In the genomic region with DNA sequence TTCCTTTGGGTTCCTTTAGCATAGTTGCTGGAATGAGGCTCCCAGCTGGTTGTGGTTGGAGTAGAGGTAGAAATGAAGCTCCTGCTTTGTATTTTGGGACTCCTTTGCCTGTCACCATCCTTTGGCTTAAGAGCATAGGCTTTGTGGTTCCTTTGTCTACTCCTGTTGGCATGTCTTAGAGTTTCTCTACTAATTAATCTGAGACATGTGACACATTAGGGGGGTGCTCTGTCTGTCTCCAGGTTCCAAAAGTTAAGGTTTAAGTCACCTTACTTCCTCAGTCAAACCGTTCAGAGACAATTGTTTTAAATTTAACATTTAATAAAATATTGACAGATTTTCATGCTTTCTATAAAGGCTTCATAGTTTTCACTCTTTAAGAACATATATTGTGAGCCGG, we compare ENCODE assay signal across 21 mouse cellular contexts. TPM values are rescaled to one million over a fixed set of nuclear protein-coding genes. Genes with fewer than 3 reads are reported as not detected.
DNase-seq lines count a peak whose midpoint lies in the region; ATAC-seq and TF ChIP-seq lines count a peak whose summit lies in the region.
"Had no signal": no experiment of that assay in that cellular context is flagged by ENCODE, and none has a peak within 500 bp of the region (broad histone marks: within the 10 kb centered on the region; RNA-seq: fewer than 3 reads in every experiment).

No protein-coding gene starts in this region.

- H3K4me1 ChIP-seq in heart, adult 2 months (ENCODE audit: control insufficient read depth, insufficient read depth, low read length): peaks cover 4% of the 10 kb centered on the region; the same call in 1 of the 2 replicates
- H3K4me1 ChIP-seq in hindbrain, embryonic 13.5 days (replicated peaks): peaks cover 13% of the 10 kb centered on the region
- H3K4me1 ChIP-seq in hindbrain, postnatal 0 days (ENCODE audit: insufficient read depth, low read length): peaks cover 7% of the 10 kb centered on the region
- peaks cover 40 to 46% of the 10 kb centered on the region in 2 experiments for H3K4me1 ChIP-seq in liver, embryonic 14.5 days (replicated peaks; ENCODE audit: control insufficient read depth in 2 of 2, insufficient read depth in 2 of 2, low read length in 1 of 2)

- peak overlapping the region; percentile 80 for H3K4me3 ChIP-seq in heart, adult 2 months
- H3K4me3 ChIP-seq in hindbrain, embryonic 13.5 days: no peak overlapping the region
- H3K4me3 ChIP-seq in hindbrain, postnatal 0 days (ENCODE audit: low read length): no peak overlapping the region
- H3K4me3 ChIP-seq in liver, embryonic 14.5 days (ENCODE audit: insufficient read depth in 1 of 2, low read depth in 2 of 2, low read length in 2 of 2): peak overlapping the region in 1 of 2 experiments; percentile 82; a peak in 2 of 4 replicates
- H3K4me3 ChIP-seq: forebrain, embryonic 12.5 days; limb, embryonic 12.5 days; midbrain, embryonic 10.5 days had no signal

- no peak overlapping the region for H3K9ac ChIP-seq in heart, adult 2 months (ENCODE audit: low read depth, low read length)
- H3K9ac ChIP-seq in hindbrain, embryonic 13.5 days: no peak overlapping the region
- H3K9ac ChIP-seq in hindbrain, postnatal 0 days (replicated peaks; ENCODE audit: low read length): no peak overlapping the region
- peak overlapping the region; percentile 92 for H3K9ac ChIP-seq in liver, embryonic 14.5 days (replicated peaks)
- H3K9ac ChIP-seq: forebrain, embryonic 12.5 days; hindbrain, embryonic 14.5 days; limb, embryonic 12.5 days; lung, embryonic 15.5 days had no signal

- 67% methylated on average over 2 of the region's 2 CpGs for WGBS in heart, adult 2 months
- 93% methylated on average over 2 of the region's 2 CpGs for WGBS in hindbrain, embryonic 13.5 days
- WGBS in hindbrain, postnatal 0 days: 91% methylated on average over 2 of the region's 2 CpGs
- 76% methylated on average over 2 of the region's 2 CpGs for WGBS in liver, embryonic 14.5 days (ENCODE audit: insufficient replicate concordance)

- TF ChIP-seq EP300 in heart, adult 2 months (IDR thresholded peaks at IDR 0.05; ENCODE audit: insufficient read depth, low read depth, low read length): no peak
- TF ChIP-seq EP300 in liver, embryonic 14.5 days (IDR thresholded peaks at IDR 0.05; ENCODE audit: low read depth): no peak

- H3K79me2 ChIP-seq in heart, adult 2 months (replicated peaks; ENCODE audit: control insufficient read depth, insufficient read depth, low read length): peaks cover 3% of the 10 kb centered on the region

- TF ChIP-seq CTCF in heart, adult 2 months (IDR thresholded peaks at IDR 0.05): no peak
- TF ChIP-seq CTCF in hindbrain, postnatal 0 days (IDR thresholded peaks at IDR 0.05; ENCODE audit: low read depth): no peak
- TF ChIP-seq CTCF in liver, embryonic 14.5 days (IDR thresholded peaks at IDR 0.05; ENCODE audit: low read depth): no peak

- peak overlapping the region; percentile 70; the same call in 1 of the 2 replicates for H3K4me2 ChIP-seq in hindbrain, embryonic 13.5 days
- no peak overlapping the region for H3K4me2 ChIP-seq in hindbrain, postnatal 0 days (ENCODE audit: low read depth, low read length)
- H3K4me2 ChIP-seq in liver, embryonic 14.5 days (ENCODE audit: low read depth): peak overlapping the region; percentile 98
- H3K4me2 ChIP-seq: forebrain, embryonic 12.5 days; limb, embryonic 12.5 days had no signal

- H3K27ac ChIP-seq in heart, adult 2 months: peak overlapping the region; percentile 99
- H3K27ac ChIP-seq in hindbrain, embryonic 13.5 days: no peak overlapping the region
- H3K27ac ChIP-seq in hindbrain, postnatal 0 days: no peak overlapping the region
- H3K27ac ChIP-seq in liver, embryonic 14.5 days: peak overlapping the region; percentile 93
- H3K27ac ChIP-seq: forebrain, embryonic 12.5 days; hindbrain, embryonic 14.5 days; limb, embryonic 12.5 days; lung, embryonic 15.5 days; macrophage; midbrain, embryonic 10.5 days had no signal

- DNase-seq in heart, adult 2 months: no peak
- no peak for DNase-seq in heart, postnatal 4 days
- no peak for DNase-seq in hindbrain, postnatal 0 days (ENCODE audit: low spot score)
- DNase-seq in c-Kit-negative CD71-positive TER-119-positive erythroid progenitor cells, embryonic 14.5 days (ENCODE audit: low read depth, low spot score): peak; percentile 15
- DNase-seq in liver, embryonic 14.5 days (ENCODE audit: low read depth in 3 of 3, low spot score in 3 of 3): no peak
- DNase-seq in lung, adult 18-20 months: no peak
- no peak for DNase-seq in left cerebral cortex, postnatal 25 days (ENCODE audit: low spot score in 2 of 2)
- DNase-seq: adrenal gland, postnatal 14 days; cerebellum, adult 11-12 months; cerebellum, postnatal 25 days; heart, adult 11 months; right cerebral cortex, postnatal 4 days had no signal

- no peaks in the 10 kb centered on the region for H3K9me3 ChIP-seq in hindbrain, embryonic 13.5 days
- no peaks in the 10 kb centered on the region for H3K9me3 ChIP-seq in hindbrain, postnatal 0 days (ENCODE audit: low read length)
- H3K9me3 ChIP-seq in liver, embryonic 14.5 days (ENCODE audit: control insufficient read depth, low read length): no peaks in the 10 kb centered on the region
- H3K9me3 ChIP-seq: forebrain, embryonic 12.5 days; G1E; limb, embryonic 12.5 days; lung, embryonic 15.5 days; midbrain, embryonic 10.5 days had no signal

- H3K27me3 ChIP-seq in heart, adult 2 months (ENCODE audit: control insufficient read depth, insufficient read depth, low read length): no peaks in the 10 kb centered on the region
- H3K27me3 ChIP-seq in hindbrain, embryonic 13.5 days: no peaks in the 10 kb centered on the region
- H3K27me3 ChIP-seq in hindbrain, postnatal 0 days (ENCODE audit: insufficient read depth, low read length): no peaks in the 10 kb centered on the region
- H3K27me3 ChIP-seq in liver, embryonic 14.5 days (ENCODE audit: control insufficient read depth, insufficient read depth, low read length): no peaks in the 10 kb centered on the region
- H3K27me3 ChIP-seq: forebrain, embryonic 12.5 days; limb, embryonic 12.5 days; lung, embryonic 15.5 days had no signal

- H3K36me3 ChIP-seq in heart, adult 2 months (ENCODE audit: control insufficient read depth, insufficient read depth, low read length): peaks cover 17% of the 10 kb centered on the region
- H3K36me3 ChIP-seq in hindbrain, embryonic 13.5 days: peaks cover 18% of the 10 kb centered on the region
- peaks cover 17% of the 10 kb centered on the region for H3K36me3 ChIP-seq in hindbrain, postnatal 0 days (ENCODE audit: insufficient read depth, low read length)
- H3K36me3 ChIP-seq in liver, embryonic 14.5 days (replicated peaks; ENCODE audit: control insufficient read depth, insufficient read depth, low read depth): peaks cover 21% of the 10 kb centered on the region

- no peak for TF ChIP-seq POLR2A in heart, adult 2 months (IDR thresholded peaks at IDR 0.05; ENCODE audit: insufficient read depth, low read depth, low read length)

- no peak for ATAC-seq in hindbrain, embryonic 13.5 days (ENCODE audit: low FRiP score)
- no peak for ATAC-seq in hindbrain, postnatal 0 days
- ATAC-seq in liver, embryonic 14.5 days (ENCODE audit: insufficient read depth): no peak
- ATAC-seq: activated CD4-positive, CD25-positive, alpha-beta regulatory T cell, adult 4 months had no signal

- intact Hi-C loops in heart, adult 2 months (cut with DNase I): no loop called here
- intact Hi-C loops in left cerebral cortex, postnatal 25 days (cut with DNase I): no loop called here

RNA-seq across cellular contexts. Expression of gene Ogdh, which starts 2.2 kb away (rescaled TPM):
- total RNA-seq in heart, adult 2 months (2021): 1,000 to 10,000 TPM; 1,611 to 1,957 TPM
- 1,204 and 1,461 TPM in 2 replicates for polyA plus RNA-seq in heart, adult 2 months (2012; rRNA removed)
- 100 to 1,000 TPM; 874 to 885 TPM for total RNA-seq in heart, postnatal 4 days (2021)
- polyA plus RNA-seq in hindbrain, embryonic 13.5 days (2015; fragmentation: Nextera tagmentation; extraction: Ambion mirVana): 97.9 and 105 TPM in 2 replicates
- 139 TPM in 2 replicates for total RNA-seq in hindbrain, postnatal 0 days (2014; rRNA removed)
- 139 and 151 TPM in 2 replicates for polyA plus RNA-seq in hindbrain, postnatal 0 days (2015; fragmentation: Nextera tagmentation; extraction: Ambion mirVana)
- polyA plus RNA-seq in liver, embryonic 14.5 days (2012; rRNA removed): 38.6 and 41.8 TPM in 2 replicates
- 60.6 and 72.8 TPM in 2 replicates for polyA plus RNA-seq in liver, embryonic 14.5 days (2014; fragmentation: Nextera tagmentation; extraction: Ambion mirVana)
- total RNA-seq in left cerebral cortex, postnatal 25 days (2021): 100 to 1,000 TPM; 240 to 254 TPM

RNA-seq across cellular contexts. Expression of gene Tmed4, which starts 18.9 kb away (rescaled TPM):
- 10 to 100 TPM; 85.5 to 96.6 TPM for total RNA-seq in heart, adult 2 months (2021)
- polyA plus RNA-seq in heart, adult 2 months (2012; rRNA removed): 138 and 175 TPM in 2 replicates
- 10 to 100 TPM; 62.9 to 68.5 TPM for total RNA-seq in heart, postnatal 4 days (2021)
- polyA plus RNA-seq in hindbrain, embryonic 13.5 days (2015; fragmentation: Nextera tagmentation; extraction: Ambion mirVana): 142 and 145 TPM in 2 replicates
- total RNA-seq in hindbrain, postnatal 0 days (2014; rRNA removed): 82.0 and 95.4 TPM in 2 replicates
- polyA plus RNA-seq in hindbrain, postnatal 0 days (2015; fragmentation: Nextera tagmentation; extraction: Ambion mirVana): 103 and 114 TPM in 2 replicates
- 23.9 and 28.3 TPM in 2 replicates for polyA plus RNA-seq in liver, embryonic 14.5 days (2012; rRNA removed)
- 37.4 and 37.5 TPM in 2 replicates for polyA plus RNA-seq in liver, embryonic 14.5 days (2014; fragmentation: Nextera tagmentation; extraction: Ambion mirVana)
- total RNA-seq in left cerebral cortex, postnatal 25 days (2021): 10 to 100 TPM; 88.9 to 94.6 TPM

RNA-seq across cellular contexts. Expression of gene Ddx56, which starts 26.0 kb away (rescaled TPM):
- 10 to 100 TPM; 19.7 to 22.0 TPM for total RNA-seq in heart, adult 2 months (2021)
- polyA plus RNA-seq in heart, adult 2 months (2012; rRNA removed): 21.1 and 25.2 TPM in 2 replicates
- 10 to 100 TPM; 37.5 to 38.2 TPM for total RNA-seq in heart, postnatal 4 days (2021)
- polyA plus RNA-seq in hindbrain, embryonic 13.5 days (2015; fragmentation: Nextera tagmentation; extraction: Ambion mirVana): 67.4 and 71.6 TPM in 2 replicates
- total RNA-seq in hindbrain, postnatal 0 days (2014; rRNA removed): 76.7 and 79.4 TPM in 2 replicates
- 65.6 and 69.0 TPM in 2 replicates for polyA plus RNA-seq in hindbrain, postnatal 0 days (2015; fragmentation: Nextera tagmentation; extraction: Ambion mirVana)
- polyA plus RNA-seq in liver, embryonic 14.5 days (2012; rRNA removed): 25.4 and 28.7 TPM in 2 replicates
- 45.8 and 53.4 TPM in 2 replicates for polyA plus RNA-seq in liver, embryonic 14.5 days (2014; fragmentation: Nextera tagmentation; extraction: Ambion mirVana)
- 10 to 100 TPM; 43.9 to 44.4 TPM for total RNA-seq in left cerebral cortex, postnatal 25 days (2021)

Comparison
In these comparisons a context has a peak if more than half of its experiments do, and no peak if none do; other contexts are left out.
1. H3K27ac ChIP-seq: peak in heart, adult 2 months (single experiment) and liver, embryonic 14.5 days (single experiment); none in hindbrain, embryonic 13.5 days (single experiment) and hindbrain, postnatal 0 days (single experiment).